Mouse (Mus musculus) kidney, postnatal 25 days (tissue): ENCODE measurements around the gene Klhl35.
A peak's percentile ranks its signal among the peaks of the same experiment; 100 is the strongest.

Experiments
- DNase-seq, 2 experiments: peaks; one replicate each; pipeline ENCODE4 v3.0.0; 2021; ENCODE audit warnings: mixed read lengths in 2 of 2

The Klhl35 gene

GRCm38 (mm10) chr7:99454044-99454443 is 11.8 kb upstream of the Klhl35 start:
- DNase-seq: no peak

- no peak for DNase-seq
Observed at GRCm38 (mm10) chr7:99458849-99459248, 7.0 kb upstream of the Klhl35 start.

GRCm38 (mm10) chr7:99459888-99460652 is 5.7 kb upstream of the Klhl35 start:
- DNase-seq: no peak

- no peak for DNase-seq
Observed at GRCm38 (mm10) chr7:99463120-99463519, 2.7 kb upstream of the Klhl35 start.

- DNase-seq: peak; percentile 54 to 74
Observed at GRCm38 (mm10) chr7:99467916-99468282, 2.1 kb downstream of the Klhl35 start.

- DNase-seq: peak; percentile 51 to 79
Observed at GRCm38 (mm10) chr7:99468283-99469132, 2.7 kb downstream of the Klhl35 start.

- peak; percentile 59 to 60 for DNase-seq
Observed at GRCm38 (mm10) chr7:99469680-99470405, 4.0 kb downstream of the Klhl35 start.

- no peak for DNase-seq
Observed at GRCm38 (mm10) chr7:99471578-99471977, 5.8 kb downstream of the Klhl35 start.

- peak in 1 of 2 experiments; percentile 42 for DNase-seq
Observed at GRCm38 (mm10) chr7:99473638-99474407, 8.0 kb downstream of the Klhl35 start.

GRCm38 (mm10) chr7:99474836-99475561 is 9.2 kb downstream of the Klhl35 start:
- DNase-seq: peak in 1 of 2 experiments; percentile 27

- DNase-seq: no peak
Observed at GRCm38 (mm10) chr7:99475562-99475911, 9.7 kb downstream of the Klhl35 start.

- no peak for DNase-seq
Observed at GRCm38 (mm10) chr7:99476558-99477114, 10.8 kb downstream of the Klhl35 start.

GRCm38 (mm10) chr7:99477235-99477634 is 11.4 kb downstream of the Klhl35 start:
- DNase-seq: no peak

GRCm38 (mm10) chr7:99482637-99483036 is 16.8 kb downstream of the Klhl35 start:
- no peak for DNase-seq

- peak; percentile 96 to 97 for DNase-seq
Observed at GRCm38 (mm10) chr7:99483271-99483923, 17.6 kb downstream of the Klhl35 start, which contains the start of gene Rps3. Gene Rps3, minus strand, starts transcription at chr7:99483738.

GRCm38 (mm10) chr7:99483924-99484319 is 18.1 kb downstream of the Klhl35 start:
- DNase-seq: no peak

- no peak for DNase-seq
Observed at GRCm38 (mm10) chr7:99484679-99485078, 18.9 kb downstream of the Klhl35 start.

- no peak for DNase-seq
Observed at GRCm38 (mm10) chr7:99489708-99490107, 23.9 kb downstream of the Klhl35 start.

- no peak for DNase-seq
Observed at GRCm38 (mm10) chr7:99499128-99499527, 33.3 kb downstream of the Klhl35 start.

- peak; percentile 86 to 92 for DNase-seq
Observed at GRCm38 (mm10) chr7:99500201-99500600, 34.4 kb downstream of the Klhl35 start.

GRCm38 (mm10) chr7:99500655-99501054 is 34.9 kb downstream of the Klhl35 start:
- no peak for DNase-seq
